Mouse (Mus musculus) heart, embryonic 11.5 days (tissue): ENCODE data around the gene Tex35. TPM values are rescaled to one million over a fixed set of nuclear protein-coding genes. Genes with fewer than 3 reads are reported as not detected.

ENCODE experiments used
- ATAC-seq: fragments of 200-750 bp; cut with Nextera tagmentation; replicated peaks from 2 replicates; pipeline ENCODE4 v1.8.0; 2017; ENCODE audit warnings: moderate library complexity; ENCODE audit not compliant: insufficient number of reproducible peaks, low FRiP score, low TSS enrichment
- H3K27ac ChIP-seq: fragments of 300-500 bp; sonication (generic); 2 replicates; pipeline ENCODE4 v1.5.1; 2014; ENCODE audit warnings: mild to moderate bottlenecking, low read depth, low read length
- H3K27me3 ChIP-seq: fragments of 300-500 bp; sonication (generic); 2 replicates; pipeline ENCODE4 v1.6.1; 2014; ENCODE audit warnings: mild to moderate bottlenecking, low read length, mixed read lengths; ENCODE audit not compliant: control insufficient read depth, insufficient read depth
- H3K36me3 ChIP-seq: fragments of 300-500 bp; sonication (generic); 2 replicates; pipeline ENCODE4 v1.6.1; 2014; ENCODE audit warnings: mild to moderate bottlenecking, low read length, moderate library complexity, mixed read lengths; ENCODE audit not compliant: control insufficient read depth, insufficient read depth
- H3K4me1 ChIP-seq: fragments of 300-500 bp; sonication (generic); 2 replicates; pipeline ENCODE4 v1.6.1; 2014; ENCODE audit warnings: low read length; ENCODE audit not compliant: control insufficient read depth, insufficient read depth
- H3K4me2 ChIP-seq: fragments of 300-500 bp; sonication (generic); 2 replicates; pipeline ENCODE4 v1.6.1; 2014; ENCODE audit warnings: mild to moderate bottlenecking, moderate library complexity
- H3K4me3 ChIP-seq: fragments of 300-500 bp; sonication (generic); 2 replicates; pipeline ENCODE4 v1.5.1; 2014; ENCODE audit warnings: low read depth, low read length
- H3K9ac ChIP-seq: fragments of 300-500 bp; sonication (generic); 2 replicates; pipeline ENCODE4 v1.6.1; 2014; ENCODE audit warnings: mild to moderate bottlenecking, low read depth, low read length, moderate library complexity
- H3K9me3 ChIP-seq: fragments of 300-500 bp; sonication (generic); replicated peaks from 2 replicates; pipeline ENCODE4 v1.6.1; 2016; ENCODE audit warnings: low read length; ENCODE audit not compliant: control insufficient read depth
- WGBS: fragments of 180-500 bp; shearing (Covaris S2); extraction: QIAGEN DNeasy Blood & Tissue Kit; methylation state at CpG from one replicate; pipeline ENCODE4 v1.1.7; 2014; ENCODE audit not compliant: insufficient replicate concordance; 5-methylcytosine and 5-hydroxymethylcytosine counted together
- polyA plus RNA-seq: library from polyadenylated mRNA; unstranded; fragments of >200 nt; fragmentation: Nextera tagmentation; extraction: Ambion mirVana; gene quantifications from 2 replicates; pipeline ENCODE4 v1.2.1, GENCODE M21; 2014

Tex35 gene
- polyA plus RNA-seq, 1 experiment from 2014 or later, result not detected

GRCm38 (mm10) chr1:157049886-157050285 lies 58.6 kb downstream of the Tex35 start:
- H3K36me3 ChIP-seq, result no peaks in the 10 kb centered on the region
- no peak overlapping the region for H3K4me2 ChIP-seq
- ATAC-seq, result no peak
- H3K27ac ChIP-seq, result no peak overlapping the region
- 58% methylated on average over 2 of the region's 2 CpGs for whole genome bisulfite sequencing
- H3K27me3 ChIP-seq, result no peaks in the 10 kb centered on the region
- no peaks in the 10 kb centered on the region for H3K9me3 ChIP-seq
- H3K4me3 ChIP-seq, result no peak overlapping the region
- H3K9ac ChIP-seq, result no peak overlapping the region
- H3K4me1 ChIP-seq, result peaks cover 9% of the 10 kb centered on the region

Other genes starting within 250 kb of the Tex35 start
- gene Ralgps2, start 169.1 kb downstream of the Tex35 start, polyA plus RNA-seq, result 42.6 and 44.1 TPM in 2 replicates